Mouse (Mus musculus): ENCODE measurements at regions not wholly inside any gene's neighbourhood (a gene's known extent, or its start where the extent isn't known, plus 50 kb on each side); places are given as distances from the start of the nearest gene placed in this dataset.
A peak's percentile ranks its signal among the peaks of the same experiment; 100 is the strongest.

DNA sequence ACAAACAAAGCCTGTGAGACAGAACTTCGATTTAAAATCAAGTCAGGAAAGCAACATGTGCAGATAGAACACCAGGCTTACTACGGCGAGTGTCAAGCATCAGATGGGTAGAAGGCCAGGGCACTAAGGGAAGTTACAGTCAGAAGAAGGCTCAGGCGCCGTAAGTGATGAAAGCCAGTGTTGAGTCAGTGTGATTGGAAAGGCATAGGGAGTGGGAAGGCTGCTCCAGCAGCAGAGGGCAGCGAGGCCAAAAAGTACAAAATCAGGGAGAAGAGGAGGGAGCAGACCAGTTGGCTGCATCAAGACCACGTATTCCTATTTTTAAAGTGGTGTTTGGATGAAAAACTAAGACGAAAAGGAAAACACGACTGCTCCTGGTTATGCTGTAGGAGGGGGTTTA, 1529.7 kb upstream of the Gulo start:
- no peak overlapping the region for H3K4me2 ChIP-seq (replicated peaks; ENCODE audit: low read depth, low read length, severe bottlenecking)
- ATAC-seq (ENCODE audit: low FRiP score, low read depth) (no peak), DNase-seq (ENCODE audit: low spot score) (no peak)
- H3K36me3 ChIP-seq (ENCODE audit: control insufficient read depth, insufficient read depth, low read length) = no peaks in the 10 kb centered on the region
- peaks cover 7% of the 10 kb centered on the region; the same call in 1 of the 2 replicates for H3K9me3 ChIP-seq (ENCODE audit: control insufficient read depth, low read length)
- 70% methylated on average over 9 of the region's 9 CpGs for WGBS
- H3K9ac ChIP-seq (ENCODE audit: low read depth, low read length, severe bottlenecking) = no peak overlapping the region
- H3K4me3 ChIP-seq (replicated peaks; ENCODE audit: low read length) = no peak overlapping the region
- H3K27me3 ChIP-seq (ENCODE audit: control insufficient read depth, insufficient read depth, low read length) = no peaks in the 10 kb centered on the region
- no peak overlapping the region for H3K27ac ChIP-seq (replicated peaks; ENCODE audit: low read depth, low read length)
- peaks cover 19% of the 10 kb centered on the region for H3K4me1 ChIP-seq (ENCODE audit: control insufficient read depth, insufficient read depth, low read length)
- TF ChIP-seq POLR2A (IDR thresholded peaks at IDR 0.05; ENCODE audit: borderline replicate concordance, extremely low read depth, insufficient read depth, insufficient read length) = no peak

- WGBS = 36% methylated on average over 8 of the region's 8 CpGs
- H3K27me3 ChIP-seq (ENCODE audit: control insufficient read depth, insufficient read depth, low read length) = no peaks in the 10 kb centered on the region
- DNase-seq (ENCODE audit: low spot score) = peak; percentile 65
- no peaks in the 10 kb centered on the region for H3K36me3 ChIP-seq (ENCODE audit: control insufficient read depth, insufficient read depth, low read length)
- TF ChIP-seq POLR2A (IDR thresholded peaks at IDR 0.05; ENCODE audit: borderline replicate concordance, extremely low read depth, insufficient read depth, insufficient read length) = no peak
- H3K4me2 ChIP-seq (replicated peaks; ENCODE audit: low read depth, low read length, severe bottlenecking) = no peak overlapping the region
- peak overlapping the region; percentile 33; the same call in 1 of the 2 replicates for H3K27ac ChIP-seq (replicated peaks; ENCODE audit: low read depth, low read length)
- no peak overlapping the region for H3K9ac ChIP-seq (ENCODE audit: low read depth, low read length, severe bottlenecking)
- no peak overlapping the region for H3K4me3 ChIP-seq (replicated peaks; ENCODE audit: low read length)
- peak; percentile 55 for ATAC-seq (ENCODE audit: low FRiP score, low read depth)
- H3K9me3 ChIP-seq (ENCODE audit: control insufficient read depth, low read length) = no peaks in the 10 kb centered on the region
- H3K4me1 ChIP-seq (ENCODE audit: control insufficient read depth, insufficient read depth, low read length) = peaks cover 19% of the 10 kb centered on the region
Measured at GRCm38 (mm10) chr14:67536787-67537659, 1528.0 kb upstream of the Gulo start.

DNA sequence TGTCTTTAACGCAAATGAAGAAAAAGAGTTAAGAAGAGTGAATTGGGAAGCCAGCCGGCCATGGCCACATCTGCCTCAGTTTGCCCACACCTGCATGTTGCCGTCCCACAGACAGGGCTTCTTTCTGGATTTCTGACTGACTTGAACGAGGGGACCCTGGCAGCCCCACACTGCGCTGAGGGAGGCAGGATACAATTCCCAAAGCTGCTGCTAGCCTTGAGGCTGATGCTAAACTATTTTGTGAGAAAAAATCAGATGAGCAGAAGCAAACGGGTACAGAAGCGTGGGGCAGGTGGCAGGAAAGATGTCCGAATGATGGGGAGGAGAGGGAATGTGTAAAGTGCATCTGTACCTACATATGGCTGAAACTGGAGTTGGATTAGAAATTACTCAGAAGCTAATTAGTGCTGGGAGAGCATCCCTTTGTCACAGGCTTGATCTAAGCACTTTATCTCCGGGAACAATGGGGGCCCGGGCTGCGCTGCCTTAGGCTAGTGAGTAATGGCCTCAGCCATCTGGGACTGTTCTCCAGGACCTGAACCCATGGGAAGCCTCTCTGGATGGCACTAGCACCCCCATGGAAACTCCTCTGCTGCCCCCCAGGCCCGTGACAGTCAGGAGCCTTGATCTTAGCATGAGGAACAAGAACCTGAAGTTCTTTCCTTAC, 1497.9 kb upstream of the Gulo start:
- no peaks in the 10 kb centered on the region for H3K9me3 ChIP-seq (ENCODE audit: control insufficient read depth, low read length)
- H3K27me3 ChIP-seq (ENCODE audit: control insufficient read depth, insufficient read depth, low read length) = no peaks in the 10 kb centered on the region
- H3K36me3 ChIP-seq (ENCODE audit: control insufficient read depth, insufficient read depth, low read length) = no peaks in the 10 kb centered on the region
- H3K27ac ChIP-seq (replicated peaks; ENCODE audit: low read depth, low read length) = no peak overlapping the region
- H3K4me3 ChIP-seq (replicated peaks; ENCODE audit: low read length) = no peak overlapping the region
- WGBS = 79% methylated on average over 12 of the region's 12 CpGs
- no peak for TF ChIP-seq POLR2A (IDR thresholded peaks at IDR 0.05; ENCODE audit: borderline replicate concordance, extremely low read depth, insufficient read depth, insufficient read length)
- ATAC-seq (ENCODE audit: low FRiP score, low read depth) (no peak), DNase-seq (ENCODE audit: low spot score) (no peak)
- no peak overlapping the region for H3K9ac ChIP-seq (ENCODE audit: low read depth, low read length, severe bottlenecking)
- H3K4me1 ChIP-seq (ENCODE audit: control insufficient read depth, insufficient read depth, low read length) = no peaks in the 10 kb centered on the region
- no peak overlapping the region for H3K4me2 ChIP-seq (replicated peaks; ENCODE audit: low read depth, low read length, severe bottlenecking)

DNA sequence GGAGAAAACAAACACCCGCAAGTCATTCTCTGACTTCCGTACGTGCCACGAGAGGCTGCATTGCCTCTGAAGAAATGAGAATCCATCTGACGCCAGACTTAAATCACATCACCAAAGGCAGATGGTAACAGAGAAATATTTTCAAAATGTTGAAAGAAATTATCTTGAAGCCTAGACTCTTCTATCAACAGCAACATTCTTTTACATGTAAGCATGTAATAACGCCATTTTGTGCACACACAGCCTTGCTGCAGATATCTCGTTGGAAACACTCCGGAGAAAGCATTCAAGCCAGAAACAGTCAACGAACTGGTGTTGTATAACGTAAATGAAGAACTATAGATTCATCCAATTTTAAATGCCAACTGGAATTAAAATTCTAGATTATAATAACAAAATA, 1483.1 kb upstream of the Gulo start:
- Histone ChIP-seq H3K9me3 (ENCODE audit: control insufficient read depth, low read length) (no peaks in the 10 kb centered on the region), H3K4me1 (ENCODE audit: control insufficient read depth, insufficient read depth, low read length) (no peaks in the 10 kb centered on the region), H3K4me3 (replicated peaks; ENCODE audit: low read length) (no peak overlapping the region), H3K9ac (ENCODE audit: low read depth, low read length, severe bottlenecking) (no peak overlapping the region), H3K4me2 (replicated peaks; ENCODE audit: low read depth, low read length, severe bottlenecking) (no peak overlapping the region), H3K27me3 (ENCODE audit: control insufficient read depth, insufficient read depth, low read length) (no peaks in the 10 kb centered on the region), H3K27ac (replicated peaks; ENCODE audit: low read depth, low read length) (no peak overlapping the region), H3K36me3 (ENCODE audit: control insufficient read depth, insufficient read depth, low read length) (no peaks in the 10 kb centered on the region)
- no peak for DNase-seq (ENCODE audit: low spot score)
- ATAC-seq (ENCODE audit: low FRiP score, low read depth) = no peak
- TF ChIP-seq POLR2A (IDR thresholded peaks at IDR 0.05; ENCODE audit: borderline replicate concordance, extremely low read depth, insufficient read depth, insufficient read length) = no peak
- 96% methylated on average over 10 of the region's 10 CpGs for WGBS

DNA sequence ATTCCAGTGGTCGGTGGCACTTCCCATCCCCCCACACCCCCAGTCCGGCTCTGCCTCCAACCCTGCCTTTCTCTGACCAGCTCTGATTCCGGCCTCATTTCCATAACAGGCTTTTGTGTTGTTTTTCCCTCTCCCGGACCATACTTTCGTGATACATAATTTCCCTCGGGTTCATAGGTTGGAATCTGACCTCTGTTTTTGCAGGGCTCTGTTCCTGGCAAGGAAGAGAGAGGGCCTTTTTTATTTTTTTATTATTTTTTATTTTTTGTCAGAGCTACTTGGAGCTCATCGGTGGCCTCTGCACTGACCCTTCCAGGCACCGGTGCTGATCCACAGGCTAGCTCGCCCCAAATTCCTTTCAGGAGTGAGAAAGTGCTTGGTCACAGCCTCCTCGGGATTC, 1477.7 kb upstream of the Gulo start:
- H3K9ac ChIP-seq (ENCODE audit: low read depth, low read length, severe bottlenecking) = no peak overlapping the region
- 37% methylated on average over 10 of the region's 10 CpGs for WGBS
- ATAC-seq (ENCODE audit: low FRiP score, low read depth) (no peak), DNase-seq (ENCODE audit: low spot score) (no peak)
- H3K36me3 ChIP-seq (ENCODE audit: control insufficient read depth, insufficient read depth, low read length) = no peaks in the 10 kb centered on the region
- no peaks in the 10 kb centered on the region for H3K27me3 ChIP-seq (ENCODE audit: control insufficient read depth, insufficient read depth, low read length)
- no peak overlapping the region for H3K27ac ChIP-seq (replicated peaks; ENCODE audit: low read depth, low read length)
- H3K4me1 ChIP-seq (ENCODE audit: control insufficient read depth, insufficient read depth, low read length) = 0 out of 2 replicates have a peak, but pooled peaks cover 7% of the 10 kb centered on the region
- no peaks in the 10 kb centered on the region for H3K9me3 ChIP-seq (ENCODE audit: control insufficient read depth, low read length)
- H3K4me3 ChIP-seq (replicated peaks; ENCODE audit: low read length) = no peak overlapping the region
- H3K4me2 ChIP-seq (replicated peaks; ENCODE audit: low read depth, low read length, severe bottlenecking) = no peak overlapping the region
- no peak for TF ChIP-seq POLR2A (IDR thresholded peaks at IDR 0.05; ENCODE audit: borderline replicate concordance, extremely low read depth, insufficient read depth, insufficient read length)
